Mouse (Mus musculus) fibroblast of lung, adult 2 months (primary cell): ENCODE measurements at regions not wholly inside any gene's neighbourhood (a gene's known extent, or its start where the extent isn't known, plus 50 kb on each side); places are given as distances from the start of the nearest gene placed in this dataset.

ENCODE experiments used
- DNase-seq: peaks from one replicate; pipeline ENCODE4 v3.0.0-alpha.2; 2011; ENCODE audit warnings: low read depth

DNA sequence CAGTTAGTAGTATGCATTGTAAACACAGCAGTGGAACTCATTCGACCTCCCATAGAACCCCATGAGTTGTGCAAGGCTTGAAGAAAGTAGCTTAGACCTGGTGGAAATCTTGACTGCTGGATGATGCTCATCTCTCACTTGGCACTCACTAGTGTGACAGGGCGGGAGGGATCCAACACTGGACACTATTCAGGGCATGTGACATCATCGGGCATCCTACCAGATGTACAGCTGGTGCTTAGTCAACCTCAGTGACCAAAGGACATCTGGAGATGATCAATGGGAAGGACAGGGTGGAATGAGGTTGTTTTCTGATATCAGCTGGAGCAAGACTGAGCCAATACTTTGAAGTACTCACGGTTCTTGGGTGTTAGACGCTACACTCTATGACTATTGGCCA, 114.9 kb upstream of the Rnaseh2b start:
- no peak for DNase-seq

GRCm38 (mm10) chr14:62187360-62187759, 105.0 kb upstream of the Rnaseh2b start:
- DNase-seq: no peak

- DNase-seq: no peak
Measured at GRCm38 (mm10) chr14:62188147-62188885, 104.1 kb upstream of the Rnaseh2b start.

- no peak for DNase-seq
Measured at GRCm38 (mm10) chr14:62191624-62192023, 100.8 kb upstream of the Rnaseh2b start.

GRCm38 (mm10) chr14:62192814-62193213, 99.6 kb upstream of the Rnaseh2b start:
- no peak for DNase-seq

- no peak for DNase-seq
Measured at GRCm38 (mm10) chr14:62193371-62193770, 99.0 kb upstream of the Rnaseh2b start.

DNA sequence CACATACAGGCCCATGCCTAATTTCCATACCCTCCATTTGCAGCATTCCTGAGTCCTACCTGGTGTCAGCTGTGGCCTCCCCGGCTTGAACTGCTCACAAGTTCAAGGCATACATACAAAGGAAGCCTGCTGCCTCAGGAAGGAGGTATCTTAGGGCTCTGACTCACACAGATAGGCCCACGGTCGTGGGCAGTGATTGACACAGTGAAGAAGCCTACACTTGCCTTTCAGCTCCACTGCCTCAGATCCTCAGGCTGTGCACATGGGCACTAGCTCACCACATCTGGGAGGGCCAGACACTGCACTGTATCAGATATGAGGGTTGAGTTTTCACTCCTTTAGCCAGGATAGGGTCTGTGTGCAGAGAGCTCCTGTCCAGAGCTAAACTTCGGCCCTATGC, 95.6 kb upstream of the Rnaseh2b start:
- DNase-seq: no peak

DNA sequence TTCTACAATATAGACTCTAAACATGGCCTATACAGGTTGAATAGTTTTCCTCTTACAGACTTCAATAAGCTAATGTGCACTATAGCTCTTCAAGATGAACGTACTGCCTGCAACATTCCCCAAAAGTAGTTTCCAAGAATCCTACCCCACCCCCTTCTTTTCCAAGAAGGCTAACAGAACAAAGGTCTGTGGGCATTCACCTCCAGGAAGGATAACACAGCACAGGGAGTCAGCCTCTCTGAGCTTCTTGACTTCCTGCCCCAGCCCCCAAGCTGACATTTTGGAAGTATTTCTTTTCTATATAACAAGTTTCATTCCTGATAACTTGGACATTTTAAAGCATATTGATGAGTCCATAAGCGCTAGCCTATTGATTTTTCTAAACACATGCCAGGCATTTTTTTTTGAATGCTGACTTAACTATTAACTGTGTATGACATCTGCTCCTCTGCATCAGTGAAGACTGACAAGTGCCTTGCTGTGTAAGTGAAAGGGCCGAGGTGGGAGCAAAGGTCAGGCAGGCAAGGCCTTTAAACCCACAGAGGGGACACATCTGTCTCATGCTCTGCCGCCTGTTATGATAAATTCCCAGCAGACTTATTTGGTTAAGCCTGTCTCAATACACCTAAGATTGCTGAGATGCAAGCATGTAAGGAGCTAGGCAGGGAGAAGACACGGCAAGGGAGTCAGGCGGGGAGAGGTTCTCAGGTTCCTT, 93.8 kb upstream of the Rnaseh2b start:
- no peak for DNase-seq

- DNase-seq: no peak
Measured at GRCm38 (mm10) chr14:62215071-62215470, 77.3 kb upstream of the Rnaseh2b start.

GRCm38 (mm10) chr14:62216995-62217394, 75.4 kb upstream of the Rnaseh2b start:
- DNase-seq: no peak

DNA sequence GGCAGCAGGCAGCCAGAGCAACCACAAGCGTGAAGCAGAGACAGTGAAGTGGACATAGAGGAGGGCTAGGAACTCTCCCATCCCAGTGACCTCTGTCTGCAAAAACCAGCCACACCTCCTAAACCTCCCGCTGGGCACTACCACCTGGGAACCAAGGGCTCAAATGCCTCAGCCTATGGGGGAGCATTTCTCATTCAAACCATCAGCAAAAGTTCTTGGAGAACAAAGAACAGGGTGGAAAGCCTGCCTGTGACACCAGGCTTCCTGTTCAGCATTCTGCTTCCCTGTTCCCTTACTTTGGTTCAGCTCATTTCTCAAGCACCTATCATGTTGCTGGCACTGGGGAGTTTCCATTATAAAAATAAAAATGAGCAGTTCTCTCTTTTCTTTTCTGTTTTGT, 74.4 kb upstream of the Rnaseh2b start:
- no peak for DNase-seq

- no peak for DNase-seq
Measured at GRCm38 (mm10) chr14:62218716-62219115, 73.7 kb upstream of the Rnaseh2b start.

- no peak for DNase-seq
Measured at GRCm38 (mm10) chr14:62220770-62221169, 71.6 kb upstream of the Rnaseh2b start.
